Mouse (Mus musculus) left cerebral cortex, postnatal 25 days (tissue): ENCODE data around the gene Eef1akmt4. TPM values are rescaled to one million over a fixed set of nuclear protein-coding genes. Genes with fewer than 3 reads are reported as not detected.
A peak's percentile ranks its signal among the peaks of the same experiment; 100 is the strongest.

Source experiments
- DNase-seq, 2 experiments: peaks; one replicate each; pipeline ENCODE4 v3.0.0; 2022; ENCODE audit warnings: low spot score in 2 of 2, mixed read lengths in 1 of 2
- intact Hi-C: fragments of 180-260 bp; cut with DNase I; formaldehyde crosslinking; loops from one replicate; pipeline ENCODE4 v1.15.1; 2025
- total RNA-seq, 2 experiments: library from RNA; stranded (reverse); gene quantifications; 2 replicates each; pipeline ENCODE4 v1.2.3; 2021

Eef1akmt4 gene
- 1 to 10 TPM; 1.8 to 2.7 TPM for total RNA-seq

DNA sequence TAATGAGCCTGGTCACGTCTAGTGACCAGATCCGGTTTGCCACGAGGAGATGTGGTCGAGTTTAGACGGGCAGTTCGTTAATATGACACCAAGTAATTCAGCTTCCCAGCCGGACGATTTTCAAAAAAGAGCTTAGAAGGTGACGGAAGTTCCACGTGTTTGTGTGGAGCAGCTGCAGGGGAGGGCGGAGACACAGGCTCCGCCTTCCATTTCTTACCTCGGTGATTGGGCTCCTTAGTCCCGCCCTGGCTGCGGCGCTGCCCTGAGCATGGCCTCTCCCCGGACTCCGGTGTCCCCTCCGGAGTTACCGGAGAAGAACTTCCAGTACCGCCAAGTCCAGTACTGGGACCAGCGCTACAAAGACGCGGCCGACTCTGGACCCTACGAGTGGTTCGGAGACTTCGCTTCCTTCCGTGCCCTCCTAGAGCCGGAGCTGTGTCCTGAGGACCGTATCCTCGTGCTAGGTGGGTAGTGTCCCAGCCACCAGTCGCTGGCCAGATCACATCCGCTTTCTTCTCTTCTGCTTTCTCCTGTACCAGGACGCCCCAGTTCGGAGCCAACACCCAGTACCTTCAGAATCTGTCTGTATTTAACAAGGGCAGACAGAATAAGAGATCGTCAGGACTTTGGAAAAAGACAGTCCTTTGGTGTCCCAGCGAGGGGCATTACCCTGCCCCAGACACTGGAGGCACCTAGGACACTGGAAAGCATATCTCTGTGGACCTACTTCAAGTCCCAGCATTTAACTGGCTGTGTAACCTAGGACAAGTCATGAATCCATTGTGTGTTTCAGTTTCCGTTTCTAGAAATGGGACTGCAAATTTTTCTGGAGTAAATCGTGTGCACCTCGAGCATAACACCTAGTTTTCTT is at the start of gene Eef1akmt4, which contains the start of the genes Gm49333 and Alg3:
Eef1akmt4 (plus strand) TSS at position 237 of the 871 bp plus-strand sequence.
Gm49333 (plus strand) TSS at position 254 of the 871 bp plus-strand sequence.
Alg3 (minus strand) TSS at position 379 of the 871 bp plus-strand sequence.
- intact Hi-C loops, result loop anchor here (2.0 to 5.0 kb wide), 2 partner anchors 39 to 114 kb away; partner anchors contain the start of genes Eif2b5 and Psmd2
- peak; percentile 74 to 83 for DNase-seq

DNA sequence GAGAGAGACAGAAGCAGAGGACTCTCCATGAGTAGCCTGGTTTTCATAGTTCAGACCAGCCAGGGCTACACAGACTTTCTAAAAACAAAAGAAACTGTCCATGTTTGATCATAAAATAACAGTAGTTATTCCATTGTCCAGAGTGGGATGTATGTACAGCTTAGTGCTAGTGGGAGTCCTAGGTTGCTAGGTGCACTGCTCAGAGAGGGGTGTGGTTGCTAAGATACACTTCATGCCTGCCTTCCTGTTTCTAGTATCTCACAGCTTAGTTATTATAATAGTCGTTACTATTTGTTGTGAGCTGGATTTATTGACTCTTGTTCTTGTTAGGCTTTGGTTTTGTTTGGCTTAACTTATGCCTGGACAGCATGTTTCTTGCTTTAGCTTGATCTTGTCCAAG is 46.3 kb upstream of the Eef1akmt4 start:
- no peak for DNase-seq
- intact Hi-C loops, result loop anchor here (5.0 kb wide), 1 partner anchor 77 kb away; no protein-coding TSS in a partner anchor

DNA sequence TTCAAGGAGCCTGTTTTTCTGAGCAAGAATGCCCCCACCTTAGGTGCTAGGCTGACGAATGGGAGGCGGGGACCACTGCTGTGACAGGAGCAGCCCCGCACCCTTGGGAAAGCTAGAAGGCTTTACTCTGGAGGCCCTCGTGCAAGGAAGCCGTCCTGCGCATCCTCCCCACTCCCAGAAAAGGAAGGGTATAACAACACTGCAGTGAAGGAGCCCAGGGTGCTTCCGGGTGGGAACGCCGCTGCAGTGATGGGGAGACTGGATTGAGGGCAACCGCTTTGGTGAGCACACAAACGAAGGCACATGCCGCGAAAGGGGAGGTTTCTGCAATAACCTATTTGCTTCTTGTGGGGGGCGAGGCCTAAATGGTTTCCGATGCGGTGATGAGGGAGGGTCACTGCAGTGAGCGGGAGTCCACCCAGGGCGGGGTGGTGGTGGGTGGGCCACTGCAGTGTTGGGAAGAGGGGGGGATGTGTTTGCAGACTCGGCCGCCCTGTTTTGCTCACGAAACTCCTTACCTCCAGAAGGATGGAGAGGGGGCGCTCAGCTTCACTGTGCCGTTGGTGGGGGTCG is 21.9 kb upstream of the Eef1akmt4 start, which contains the start of gene Vwa5b2:
Vwa5b2 (plus strand) TSS at position 106 of the 573 bp plus-strand sequence.
- intact Hi-C loops, result no loop called here
- DNase-seq, result peak; percentile 38 to 73

DNA sequence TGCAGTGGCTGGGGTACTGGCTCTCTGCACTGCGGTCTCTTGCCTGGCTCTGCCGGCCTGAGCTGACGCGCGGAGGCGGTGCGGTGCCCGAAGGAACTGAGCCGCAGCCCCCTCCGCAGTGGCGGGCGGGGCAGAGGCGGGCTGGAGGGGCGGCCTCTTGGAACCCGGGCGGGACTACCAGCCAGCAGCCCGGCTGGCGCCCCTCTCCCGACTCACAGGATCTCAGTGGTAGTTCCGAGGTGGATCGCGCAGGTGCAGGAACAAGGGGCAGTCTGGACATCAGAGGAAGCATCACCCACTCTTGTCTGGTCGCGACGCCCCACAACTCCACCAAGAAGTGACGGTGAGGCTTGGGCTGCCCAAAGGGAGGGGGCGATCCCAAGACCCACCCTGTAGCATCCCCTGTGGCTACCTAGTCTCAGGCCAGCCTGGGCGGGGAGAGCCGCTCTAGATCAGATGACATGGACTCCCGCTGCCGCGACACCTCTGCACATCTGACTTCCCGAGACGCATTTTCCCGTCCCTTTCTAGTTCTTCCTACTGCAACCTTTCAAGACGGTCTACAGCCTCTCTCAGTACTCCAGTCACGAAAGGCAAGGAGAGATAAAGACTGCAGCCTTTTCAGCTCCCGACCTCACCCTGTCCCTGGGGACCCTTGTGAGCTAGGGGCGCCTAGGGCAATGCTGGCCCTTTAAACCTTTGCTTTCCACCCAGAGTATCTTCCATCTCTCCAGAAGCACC is 21.3 kb upstream of the Eef1akmt4 start:
- intact Hi-C loops, result no loop called here
- peak; percentile 65 to 70 for DNase-seq

DNA sequence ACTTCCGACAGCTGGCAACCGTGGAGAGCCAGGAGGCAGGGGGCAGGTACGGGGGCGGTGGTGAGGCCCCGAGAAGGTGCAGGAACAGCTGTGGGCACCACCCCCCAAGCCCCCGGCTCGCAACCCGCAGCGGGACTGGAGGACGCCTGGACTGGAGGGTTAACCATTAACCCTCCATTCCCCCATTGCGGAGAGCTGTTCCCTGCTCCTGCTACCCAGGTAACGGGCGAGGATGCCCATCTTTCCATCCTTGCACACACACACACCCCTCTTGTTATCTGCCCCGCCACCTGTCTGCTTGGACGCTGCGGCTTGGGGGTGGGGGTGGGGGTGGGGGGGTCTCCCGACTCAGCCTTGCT is 20.7 kb upstream of the Eef1akmt4 start:
- intact Hi-C loops, result no loop called here
- DNase-seq, result no peak

DNA sequence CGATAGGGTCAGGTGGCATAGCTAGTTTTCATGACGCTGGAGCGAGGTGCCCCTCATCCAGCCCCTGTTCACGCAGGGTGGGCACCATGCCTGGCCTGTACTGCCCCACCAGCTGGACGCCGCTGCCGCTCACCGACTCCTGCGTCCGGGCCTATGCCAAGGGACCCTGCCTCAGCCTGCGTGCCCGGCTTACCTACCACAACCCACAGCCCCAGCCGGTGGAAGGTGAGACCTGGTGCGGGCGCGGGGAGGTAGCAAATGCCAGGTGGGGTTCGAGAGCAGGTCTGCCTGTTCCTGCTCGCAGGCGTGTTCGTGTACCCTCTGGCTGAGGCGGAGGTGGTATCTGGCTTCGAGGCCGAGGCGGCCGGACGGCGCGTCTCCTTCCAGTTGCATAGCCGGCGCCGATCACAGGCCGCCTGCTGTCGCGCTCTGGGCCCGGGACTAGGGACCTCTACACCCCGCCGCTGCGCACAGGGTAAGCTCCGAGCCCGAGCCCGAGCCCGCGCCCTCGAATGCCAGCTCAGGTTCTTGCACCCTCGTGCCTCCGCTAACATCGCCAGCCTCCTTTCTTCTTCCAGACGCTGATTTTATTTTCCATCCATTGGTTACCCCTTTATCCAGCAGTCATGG is 20.2 kb upstream of the Eef1akmt4 start:
- no peak for DNase-seq
- intact Hi-C loops, result no loop called here

DNA sequence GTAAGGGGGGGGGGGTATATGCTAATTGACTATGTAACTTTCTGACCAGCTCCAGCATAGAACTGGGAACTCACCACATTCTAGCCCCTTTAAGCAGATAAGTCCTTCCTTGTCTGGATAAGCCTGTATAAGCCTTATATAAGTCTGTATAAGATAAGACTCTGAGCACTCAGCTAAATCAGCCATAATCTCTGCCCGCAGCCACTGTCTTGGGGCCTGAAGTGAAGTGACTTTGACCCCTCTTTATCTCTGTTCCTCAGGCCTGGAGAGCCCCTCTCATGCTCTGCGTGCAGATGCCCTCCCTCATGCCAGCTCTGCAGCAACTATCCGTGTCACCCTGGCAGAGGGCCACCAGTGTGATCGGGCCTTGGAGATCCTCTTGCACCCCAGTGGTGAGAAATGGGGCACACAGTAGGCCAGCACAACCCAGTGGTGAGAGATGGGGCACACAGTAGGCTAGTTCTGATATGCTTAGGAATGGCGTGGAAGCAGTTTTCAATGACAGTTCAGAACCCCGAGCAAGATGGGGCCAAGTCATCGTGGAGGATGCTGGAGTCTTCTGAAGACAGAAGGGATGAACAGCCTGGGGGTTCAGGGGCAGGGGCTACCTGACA is 16.2 kb upstream of the Eef1akmt4 start:
- no peak for DNase-seq
- intact Hi-C loops, result no loop called here

DNA sequence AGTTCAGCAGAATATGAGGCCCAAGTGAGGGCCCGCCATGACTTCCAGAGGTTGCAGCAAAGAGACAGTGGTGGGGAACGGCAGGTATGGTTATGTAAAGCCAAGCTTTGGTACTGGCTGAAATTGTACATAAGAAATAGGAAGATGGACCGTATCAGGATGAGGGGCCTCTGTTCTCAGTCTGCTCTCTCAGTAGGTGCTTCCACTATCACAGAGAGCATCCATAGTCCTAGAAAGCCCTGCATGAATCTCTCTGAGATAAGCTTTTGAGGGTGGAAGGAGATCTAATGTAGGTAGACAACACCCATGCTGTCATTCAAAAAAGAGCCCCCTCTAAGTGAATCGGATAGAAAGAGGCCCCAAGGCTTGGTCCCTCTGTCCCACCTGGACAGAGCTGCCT is 15.7 kb upstream of the Eef1akmt4 start:
- DNase-seq, result no peak
- intact Hi-C loops, result no loop called here

DNA sequence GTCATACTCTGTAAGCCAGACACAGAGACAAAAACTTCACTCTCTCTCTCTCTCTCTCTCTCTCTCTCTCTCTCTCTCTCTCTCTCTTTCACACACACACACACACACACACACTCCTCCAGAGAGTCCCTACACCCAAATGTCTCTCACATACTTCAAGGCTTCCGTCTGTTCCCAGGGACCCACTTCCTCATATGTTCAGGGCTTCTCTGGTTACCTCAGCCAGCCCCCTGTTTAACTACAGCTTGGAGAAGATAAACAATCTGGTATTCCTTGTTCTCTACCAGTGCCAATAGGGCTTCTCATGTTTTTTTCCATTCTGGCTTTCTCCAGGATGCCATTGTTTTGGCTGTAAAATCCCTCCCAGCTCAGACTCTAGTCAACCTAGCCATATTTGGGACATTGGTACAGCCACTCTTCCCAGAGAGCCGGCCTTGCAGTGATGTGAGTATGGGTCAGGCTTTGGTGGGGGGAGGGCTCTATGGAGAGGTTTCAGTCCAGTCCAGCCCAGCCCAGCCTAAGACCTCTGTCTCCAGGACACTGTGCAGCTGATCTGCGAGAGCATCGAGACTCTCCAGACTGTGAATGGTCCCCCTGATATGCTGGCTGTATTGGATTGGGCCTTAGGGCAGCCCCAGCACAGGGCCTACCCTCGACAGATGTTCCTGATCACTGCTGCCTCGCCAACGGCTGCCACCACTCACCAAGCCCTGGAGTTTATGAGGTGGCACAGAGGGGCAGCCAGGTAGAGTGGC is 14.5 kb upstream of the Eef1akmt4 start:
- intact Hi-C loops, result no loop called here
- no peak for DNase-seq

DNA sequence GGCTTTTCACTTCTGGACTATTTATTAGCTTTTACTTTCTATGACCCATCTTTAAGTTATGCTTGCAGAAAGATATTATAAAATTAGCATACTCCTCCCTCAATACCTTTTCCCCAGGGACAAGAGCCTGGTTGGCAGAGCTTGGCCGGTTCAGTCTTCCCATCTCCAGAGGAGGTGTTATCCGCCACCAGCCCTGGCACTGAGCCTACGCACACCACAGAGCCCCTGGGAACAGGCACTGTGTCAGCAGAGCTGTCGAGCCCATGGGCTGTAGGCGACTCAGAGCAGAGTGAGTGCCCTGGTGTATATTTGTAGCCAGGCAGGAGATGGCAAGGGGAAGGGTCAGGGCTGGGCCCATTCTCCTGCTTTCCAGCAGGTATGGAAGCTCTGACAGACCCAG is 10.9 kb upstream of the Eef1akmt4 start:
- peak in 1 of 2 experiments; percentile 8 for DNase-seq
- intact Hi-C loops, result no loop called here

DNA sequence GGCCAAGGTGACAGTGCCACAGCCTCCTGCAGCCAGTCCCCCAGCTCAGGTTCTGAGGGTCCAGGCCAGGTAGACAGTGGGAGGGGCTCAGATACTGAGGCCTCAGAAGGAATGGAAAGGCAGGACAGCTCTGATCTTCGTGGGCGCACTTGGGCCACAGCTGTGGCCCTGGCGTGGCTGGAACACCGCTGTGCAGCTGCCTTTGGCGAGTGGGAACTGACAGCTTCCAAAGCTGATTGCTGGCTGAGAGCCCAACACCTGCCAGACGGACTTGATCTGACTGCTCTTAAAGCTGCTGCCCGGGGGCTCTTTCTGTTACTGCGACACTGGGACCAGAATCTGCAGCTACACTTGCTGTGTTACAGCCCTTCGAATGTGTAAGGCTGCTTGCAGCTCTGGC is 6.7 kb upstream of the Eef1akmt4 start:
- intact Hi-C loops, result no loop called here
- DNase-seq, result no peak

DNA sequence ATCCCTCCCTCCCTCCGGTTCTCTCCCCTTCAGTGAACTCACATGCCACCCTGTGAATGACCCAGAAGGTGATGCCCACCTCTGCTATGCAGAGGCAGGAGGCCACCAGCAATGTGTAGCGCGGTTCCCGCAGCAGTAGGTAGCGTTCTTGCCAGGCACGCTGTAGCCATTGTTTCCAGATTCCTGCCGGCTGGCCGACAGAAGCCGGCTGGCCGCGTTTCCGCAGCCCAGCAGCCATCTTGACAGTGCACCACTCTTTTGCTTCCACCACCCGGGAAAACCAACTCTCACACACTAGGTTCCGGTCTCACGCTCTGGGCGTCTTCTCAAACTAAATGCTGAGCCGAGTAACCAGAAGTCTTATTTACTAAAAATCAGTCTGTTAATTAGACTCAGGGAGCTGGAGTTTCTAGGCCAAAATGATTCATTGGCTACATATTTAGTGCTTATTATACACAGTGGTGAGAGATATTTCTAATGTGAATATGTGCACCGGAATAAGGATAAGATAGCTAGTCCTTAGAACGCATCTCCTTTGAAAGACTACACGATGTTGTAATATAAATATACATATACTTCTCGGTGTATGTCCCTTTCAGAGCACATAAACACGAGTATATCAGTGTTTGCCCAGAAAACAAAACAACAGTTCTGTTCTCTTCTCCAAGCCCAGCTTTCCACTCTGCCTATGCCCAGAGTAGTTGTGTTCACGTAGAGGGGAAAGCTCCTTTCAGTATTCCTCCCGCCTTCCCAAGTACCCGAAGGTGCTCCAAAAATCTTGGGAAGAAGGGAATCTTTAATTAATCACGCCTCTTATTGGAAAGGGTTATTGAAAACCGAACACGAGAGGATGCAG is 664 bp upstream of the Eef1akmt4 start:
- intact Hi-C loops, result loop anchor here (2.0 to 5.0 kb wide), 2 partner anchors 40 to 113 kb away; partner anchors contain the start of genes Eif2b5 and Psmd2
- peak; percentile 79 to 80 for DNase-seq

DNA sequence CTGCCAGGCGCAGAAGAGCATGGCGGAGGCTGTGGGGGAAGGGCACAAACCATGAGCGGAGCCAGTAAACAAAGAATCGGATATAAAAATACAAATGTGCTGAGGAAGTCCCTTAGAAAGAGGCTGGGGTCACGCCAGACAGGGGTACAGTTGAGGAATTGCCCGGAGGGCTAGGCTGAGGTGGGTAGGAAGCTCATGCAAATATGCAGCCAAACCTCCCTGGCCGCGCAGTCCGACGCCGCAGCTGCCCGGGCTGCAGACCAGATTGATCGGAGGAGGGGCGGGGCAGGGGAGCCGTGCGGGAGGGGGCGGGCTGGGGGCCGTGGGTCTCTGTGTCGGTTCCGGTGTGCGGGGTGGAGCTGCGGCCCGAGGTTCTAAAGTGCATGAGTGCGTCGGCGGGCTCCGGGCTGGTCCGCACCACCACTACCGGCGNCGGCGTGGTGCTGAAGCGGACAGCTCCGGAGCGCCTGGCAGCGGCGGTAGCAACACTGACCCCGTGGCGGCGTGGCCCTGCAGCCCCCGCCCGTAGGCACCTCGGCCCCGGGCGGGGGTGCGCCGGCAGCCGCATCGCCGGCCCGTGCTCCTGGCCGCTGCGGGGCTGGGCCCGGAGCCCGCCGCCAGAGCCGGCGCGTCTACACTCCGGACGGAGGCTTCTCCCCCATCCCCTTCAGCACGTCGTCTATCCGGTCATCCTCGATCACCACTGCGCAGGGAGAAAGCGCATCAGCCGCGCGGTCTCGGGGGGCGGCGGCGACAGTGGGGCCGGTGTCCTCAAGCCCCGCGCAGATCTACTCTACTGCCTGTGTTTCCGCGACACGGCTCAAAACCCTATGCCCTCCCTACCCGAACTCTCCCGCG is 8.4 kb downstream of the Eef1akmt4 start:
- intact Hi-C loops, result no loop called here
- no peak for DNase-seq

DNA sequence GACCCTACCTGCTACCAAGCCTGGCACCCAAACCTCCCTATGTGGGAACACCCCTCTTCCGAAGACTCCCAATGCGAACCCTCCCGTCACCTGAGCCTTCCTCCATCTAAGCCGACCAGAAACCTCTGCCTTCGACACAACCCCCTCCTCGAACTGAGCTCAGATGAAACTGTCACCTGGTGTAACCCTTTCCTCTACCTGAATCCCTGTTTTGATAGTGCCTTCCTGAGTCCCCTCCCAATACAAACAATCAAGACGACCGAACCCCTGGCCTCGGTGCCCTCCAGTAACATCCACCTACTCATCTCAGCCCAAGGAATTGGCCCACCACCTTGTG is 9.0 kb downstream of the Eef1akmt4 start:
- intact Hi-C loops, result no loop called here

DNA sequence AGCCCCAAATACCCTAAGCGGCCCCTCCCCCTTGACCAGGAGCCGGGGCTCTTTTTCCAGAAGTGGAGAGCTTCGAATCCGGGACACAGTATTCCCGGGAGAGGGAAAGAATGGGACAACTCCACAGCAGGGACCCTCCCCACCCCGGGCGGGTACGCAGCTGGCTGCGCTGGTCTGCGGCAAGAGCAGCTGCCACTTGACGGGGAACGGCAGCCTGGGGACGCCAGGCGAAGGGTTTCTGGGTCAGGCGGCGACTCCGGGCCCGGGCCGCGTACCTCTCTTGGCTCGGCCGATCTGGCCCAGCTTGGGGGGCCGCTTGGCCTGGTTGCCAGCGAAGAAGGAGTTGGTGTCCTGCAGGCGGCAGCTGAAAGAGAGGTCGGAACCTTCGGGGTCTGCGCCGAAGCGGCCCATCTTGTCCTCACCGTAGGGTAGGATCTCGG is 9.4 kb downstream of the Eef1akmt4 start:
- no peak for DNase-seq
- intact Hi-C loops, result no loop called here

More for the DNA sequence above, 9.0 kb downstream of the Eef1akmt4 start:
- no peak for DNase-seq

DNA sequence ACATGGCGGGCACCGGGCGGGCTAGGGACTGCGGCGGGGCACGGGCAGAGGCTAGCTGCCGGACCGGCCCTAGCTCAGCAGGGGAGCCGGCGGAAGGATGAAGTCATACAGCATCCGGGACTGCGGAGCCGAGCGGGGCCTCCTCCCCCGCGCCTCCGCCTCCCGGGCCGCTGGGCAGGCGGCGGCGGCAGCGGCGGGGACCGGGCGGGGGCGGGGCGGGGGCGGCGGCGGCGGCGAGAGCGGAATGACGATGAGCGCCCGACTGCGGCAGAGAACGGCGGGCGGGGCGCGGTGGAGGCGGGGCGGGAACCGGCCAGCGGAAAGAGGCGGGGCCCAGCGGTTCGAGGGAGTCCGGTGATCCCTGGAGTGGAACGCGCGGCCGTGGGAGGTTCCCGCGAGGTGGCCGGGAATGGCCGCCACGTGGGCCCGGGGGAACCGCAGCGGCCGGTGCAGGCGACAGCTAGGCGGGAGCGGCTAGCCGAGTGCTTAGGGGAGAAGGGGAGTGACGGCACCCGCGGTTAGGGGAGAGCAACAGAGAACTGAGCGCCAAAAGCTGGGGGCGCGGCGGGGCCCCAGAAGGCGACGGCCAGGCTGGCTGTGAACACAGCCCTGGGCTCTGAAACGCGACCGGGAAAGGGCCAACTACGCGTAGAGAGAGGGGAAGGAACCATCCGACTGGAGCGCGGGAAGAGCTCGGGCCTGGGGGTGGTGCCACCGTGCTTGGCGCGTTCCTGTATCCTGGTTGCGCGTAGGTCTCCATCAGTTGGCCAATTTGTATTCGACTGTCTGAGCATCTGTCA is 10.0 kb downstream of the Eef1akmt4 start, which contains the start of gene Camk2n2:
Camk2n2 (minus strand) TSS at position 97 of the 800 bp plus-strand sequence.
- intact Hi-C loops, result no loop called here

More for the DNA sequence above, 10.0 kb downstream of the Eef1akmt4 start, which contains the start of gene Camk2n2:
- peak; percentile 42 to 55 for DNase-seq
